Mouse (Mus musculus): ENCODE results near the gene Lgals3bp.

Lgals3bp gene

GRCm38 (mm10) chr11:118362971-118363518, 38.8 kb downstream of the Lgals3bp start:
- DNase-seq (ENCODE audit: low spot score) = no peak

DNA sequence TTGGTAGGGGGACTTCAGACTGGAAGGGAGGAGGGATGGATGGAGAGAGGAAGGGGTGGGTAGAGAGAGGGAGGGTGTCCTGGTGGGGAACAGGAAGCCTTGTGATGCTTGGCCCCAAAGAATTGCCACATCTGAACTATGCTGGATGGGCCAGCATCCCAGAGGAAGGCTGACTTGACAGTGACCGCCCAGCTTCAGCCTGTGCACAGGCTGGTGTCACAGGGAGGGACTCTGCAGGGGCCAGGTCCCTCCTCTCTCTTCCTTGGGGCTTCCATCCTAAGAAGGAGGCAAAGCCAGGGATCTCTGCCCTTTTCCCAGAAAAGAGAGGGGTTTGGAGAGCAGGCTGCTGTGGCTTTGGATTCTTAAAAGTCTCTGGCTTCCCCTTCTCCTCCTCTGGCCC, 39.4 kb downstream of the Lgals3bp start:
- no peak for DNase-seq (ENCODE audit: low spot score)

DNA sequence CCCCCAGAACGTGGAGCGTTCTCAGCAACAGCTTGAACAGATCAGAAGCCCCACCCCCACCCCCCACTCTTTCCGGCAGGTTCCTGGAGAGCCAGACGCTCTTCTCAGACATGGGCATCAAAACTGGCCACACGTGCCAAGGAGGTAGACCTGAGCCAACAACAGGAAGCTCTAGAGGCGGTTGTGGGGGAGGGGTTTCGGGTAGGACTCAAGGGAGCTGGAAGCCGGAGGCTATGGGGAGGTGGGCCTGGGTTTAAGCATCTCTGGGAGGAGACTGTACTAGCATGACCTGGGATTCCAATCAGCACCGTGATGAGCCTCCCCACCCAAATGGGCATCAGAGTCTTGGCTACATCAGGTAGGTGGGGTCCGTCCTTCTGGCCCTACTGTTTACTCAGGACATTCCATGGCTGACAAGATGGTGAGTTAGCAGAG, 41.0 kb downstream of the Lgals3bp start:
- DNase-seq (ENCODE audit: low spot score) = no peak

GRCm38 (mm10) chr11:118360491-118360890, 41.4 kb downstream of the Lgals3bp start:
- DNase-seq (ENCODE audit: low spot score) = no peak

DNA sequence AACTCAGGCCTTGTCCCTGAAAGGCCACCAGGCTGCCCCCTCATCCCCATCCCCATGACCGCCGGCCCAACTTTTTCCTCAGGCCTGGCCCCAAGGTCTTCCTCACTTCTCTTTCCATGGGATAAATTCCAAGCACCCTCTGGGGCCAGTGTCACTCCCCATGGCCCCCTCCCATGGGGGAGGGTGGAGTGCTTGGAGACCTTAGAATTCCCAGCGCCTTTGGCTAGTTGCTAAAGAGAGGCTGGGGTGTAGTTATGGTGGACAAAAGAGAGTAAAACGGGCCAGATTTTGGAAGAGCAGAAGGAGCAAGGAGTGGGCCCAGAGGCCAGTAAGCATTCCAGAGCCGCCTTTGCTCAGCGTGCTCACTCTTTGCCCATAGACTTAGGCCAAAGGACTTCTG, 46.3 kb downstream of the Lgals3bp start, which contains the start of gene Timp2:
TSS of gene Timp2 (minus strand) at position 101 of the 400 bp plus-strand sequence.
- DNase-seq (ENCODE audit: low spot score) = no peak

DNA sequence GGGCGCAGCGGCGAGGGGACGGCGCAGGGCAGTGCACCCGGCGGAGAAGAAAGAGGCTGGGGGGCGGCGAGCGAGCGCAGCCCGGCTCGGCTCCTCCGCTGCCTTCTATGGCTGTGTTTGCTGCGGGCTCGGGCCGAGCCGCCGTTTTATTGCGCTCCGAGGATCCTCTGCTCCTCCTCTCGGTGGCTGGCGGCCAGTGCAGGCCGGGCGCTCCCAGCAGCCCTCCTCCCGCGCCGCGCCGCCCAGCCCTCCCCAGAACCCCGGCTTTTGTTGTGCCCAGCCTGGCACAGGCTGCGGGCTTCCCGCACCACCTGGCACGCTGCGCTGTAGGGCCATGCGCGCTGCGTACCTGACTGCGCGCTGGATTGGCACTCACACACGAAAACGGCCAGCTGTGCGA, 46.7 kb downstream of the Lgals3bp start:
- peak; percentile 5 for DNase-seq (ENCODE audit: low spot score)

DNA sequence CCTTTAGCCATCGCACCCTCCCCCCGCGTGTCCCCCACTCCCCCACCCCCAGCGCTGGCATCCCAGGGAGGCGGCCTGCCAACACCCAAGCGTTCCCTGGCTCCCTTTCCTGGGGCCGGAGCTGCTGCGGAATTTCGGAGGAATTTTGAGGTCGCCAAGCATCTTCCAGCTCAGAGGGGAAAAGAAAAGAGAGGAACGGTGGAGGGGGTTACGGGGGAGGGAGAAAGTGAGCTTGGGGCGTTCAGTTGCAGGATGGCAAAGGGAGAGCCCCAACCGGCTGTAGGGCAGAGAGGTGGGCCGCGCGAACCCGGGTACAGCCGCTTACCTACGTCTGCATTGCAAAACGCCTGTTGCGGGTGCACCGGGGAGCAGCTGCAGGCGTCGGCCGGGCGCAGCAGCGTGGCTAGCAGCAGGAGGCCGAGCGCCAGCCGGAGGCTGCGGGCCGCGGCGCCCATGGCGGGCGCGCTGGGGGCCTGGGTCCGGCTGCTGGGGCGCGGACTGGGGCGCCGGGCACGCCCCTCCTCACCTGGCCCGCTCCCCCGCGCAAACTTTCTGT, 47.2 kb downstream of the Lgals3bp start:
- DNase-seq (ENCODE audit: low spot score) = no peak

DNA sequence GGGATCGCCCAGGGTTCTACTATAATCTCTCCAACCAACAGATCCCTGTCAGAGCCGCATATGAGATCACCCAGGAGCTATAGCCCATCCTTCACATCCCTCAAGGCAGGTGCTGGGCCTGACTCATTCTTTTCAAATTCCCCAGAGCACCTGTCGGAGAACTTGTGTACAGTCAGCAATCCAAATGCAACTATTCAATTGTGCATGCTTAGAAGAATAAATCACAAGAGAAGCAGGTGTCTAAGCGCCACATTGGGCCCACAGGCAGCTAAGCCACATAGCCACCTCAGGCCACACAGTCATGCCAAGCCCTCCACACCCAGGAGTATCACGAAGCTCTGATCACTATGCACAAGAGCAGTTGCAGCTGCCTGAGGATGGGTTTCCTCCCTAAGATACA, 52.4 kb downstream of the Lgals3bp start:
- no peak for DNase-seq (ENCODE audit: low spot score)

DNA sequence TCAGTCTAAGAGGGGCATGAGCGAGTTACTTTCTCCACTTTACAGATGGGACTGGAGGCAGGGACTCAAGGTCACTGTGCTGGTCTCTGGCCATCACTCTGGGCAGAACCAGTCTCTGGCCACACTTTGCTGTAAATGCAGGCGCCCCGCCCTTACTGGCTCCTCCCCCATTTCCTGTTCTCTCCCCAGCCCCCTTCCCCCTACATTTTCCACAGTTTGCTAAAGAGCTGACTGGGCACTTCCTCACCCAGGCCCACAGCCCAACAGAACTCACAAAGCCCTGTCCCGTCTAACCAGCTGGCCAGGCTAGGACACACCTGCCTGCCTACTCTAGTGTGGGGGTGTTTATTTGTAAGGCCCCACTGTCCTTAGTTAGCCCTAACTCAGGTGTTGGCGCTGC, 53.0 kb downstream of the Lgals3bp start:
- DNase-seq (ENCODE audit: low spot score) = no peak

DNA sequence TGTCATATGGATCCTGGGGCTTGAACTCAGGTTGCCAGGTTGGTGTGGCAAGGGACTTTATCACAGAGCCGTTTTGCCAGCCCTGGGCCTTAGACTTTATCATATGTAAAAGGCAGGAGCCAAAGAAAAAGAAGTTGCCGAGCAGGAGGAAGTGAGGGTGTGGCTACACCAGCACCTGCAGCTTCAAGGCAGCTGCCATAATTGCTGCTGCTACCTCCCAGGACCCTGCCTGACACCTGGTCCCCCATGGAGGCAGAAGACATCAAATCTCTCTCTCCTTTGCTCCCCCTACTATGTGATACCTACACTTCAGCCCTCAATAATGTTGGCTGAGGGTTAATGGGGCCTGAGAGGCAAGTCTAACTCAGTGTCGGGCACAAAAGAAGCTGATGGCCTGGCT, 53.5 kb downstream of the Lgals3bp start:
- DNase-seq (ENCODE audit: low spot score) = no peak

DNA sequence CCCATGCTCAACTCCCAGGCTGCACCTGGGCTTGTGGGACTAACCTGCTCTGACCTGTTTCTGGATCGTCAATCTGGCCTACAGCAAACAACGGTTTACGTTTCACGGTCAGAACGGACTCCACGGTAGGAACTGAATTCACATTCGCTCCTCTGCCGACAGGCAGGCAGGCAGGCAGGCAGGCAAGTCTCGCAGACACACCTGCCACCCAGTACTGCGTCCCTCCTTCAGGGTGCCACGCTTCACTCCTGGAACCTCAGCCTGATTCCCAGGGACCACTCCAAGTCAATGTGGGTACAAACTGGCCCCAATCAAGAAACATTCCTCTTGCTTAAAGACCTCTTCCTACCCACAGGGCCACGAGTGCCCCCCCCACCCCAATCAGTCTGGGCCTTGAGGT, 54.0 kb downstream of the Lgals3bp start:
- DNase-seq (ENCODE audit: low spot score) = no peak

- DNase-seq (ENCODE audit: low spot score) = no peak
Observed at GRCm38 (mm10) chr11:118347391-118347790, 54.5 kb downstream of the Lgals3bp start.

- no peak for DNase-seq (ENCODE audit: low spot score)
Observed at GRCm38 (mm10) chr11:118346395-118347096, 55.3 kb downstream of the Lgals3bp start.

GRCm38 (mm10) chr11:118345693-118346092, 56.2 kb downstream of the Lgals3bp start:
- DNase-seq (ENCODE audit: low spot score) = no peak

GRCm38 (mm10) chr11:118343629-118344028, 58.3 kb downstream of the Lgals3bp start:
- no peak for DNase-seq (ENCODE audit: low spot score)
